Mouse (Mus musculus) bone marrow, adult 2 months (tissue): ENCODE results near the gene Arrb1.

Experiments
- CTCF ChIP-seq: fragments of 200-500 bp; IDR thresholded peaks from 2 replicates; pipeline ENCODE4 v1.5.1; 2011; ENCODE audit warnings: low read length, control low read depth; ENCODE audit not compliant: control insufficient read depth, insufficient read depth
- POLR2A ChIP-seq: fragments of 200-500 bp; IDR thresholded peaks from 2 replicates; pipeline ENCODE4 v1.6.1; 2011; ENCODE audit warnings: low read depth, mild to moderate bottlenecking, control low read depth, low read length, borderline replicate concordance; ENCODE audit not compliant: control insufficient read depth

- peak; percentile 58 for TF ChIP-seq CTCF
- no peak for TF ChIP-seq POLR2A
These were observed 83.6 kb downstream of the Arrb1 start for GRCm38 (mm10) chr7:99618860-99619259.
